Mouse (Mus musculus) CH12.LX (cell line): ENCODE results near the gene Dhx16. TPM values are rescaled to one million over a fixed set of nuclear protein-coding genes. Genes with fewer than 3 reads are reported as not detected.

ENCODE experiments used
- DNase-seq: peaks from one replicate; pipeline ENCODE4 v3.0.0-alpha.2; 2013; ENCODE audit errors: extremely low read depth
- H3K27ac ChIP-seq: 2 replicates; pipeline ENCODE4 v1.5.1; 2012; ENCODE audit warnings: low read depth, mild to moderate bottlenecking, control low read depth, moderate library complexity; ENCODE audit not compliant: insufficient read depth
- H3K27me3 ChIP-seq: replicated peaks from 2 replicates; pipeline ENCODE3; 2012; ENCODE audit warnings: inconsistent platforms
- H3K36me3 ChIP-seq, 2 experiments: replicated peaks in 1 of 2; 2 replicates each; pipeline versions ENCODE3 to v1.6.1; 2012; ENCODE audit warnings: inconsistent platforms in 1 of 2, low read length in 1 of 2, mild to moderate bottlenecking in 1 of 2, mixed read lengths in 1 of 2, moderate library complexity in 1 of 2; ENCODE audit not compliant: control insufficient read depth in 1 of 2, insufficient read depth in 1 of 2
- H3K4me1 ChIP-seq, 2 experiments: 2 replicates each; pipeline ENCODE4 v1.6.1; 2012; ENCODE audit warnings: inconsistent platforms in 1 of 2, moderate library complexity in 1 of 2; ENCODE audit not compliant: insufficient read depth in 2 of 2, control insufficient read depth in 1 of 2
- H3K4me2 ChIP-seq: 2 replicates; pipeline ENCODE4 v1.6.1; 2012; ENCODE audit warnings: low read depth, mild to moderate bottlenecking, control low read depth; ENCODE audit not compliant: poor library complexity, insufficient read depth, severe bottlenecking
- H3K4me3 ChIP-seq, 3 experiments: fragments of 150-350 bp in 1 of 3; sonication (generic) in 1 of 3; replicated peaks in 1 of 3; 2 replicates each; pipeline versions ENCODE3 to v1.5.1; 2011 to 2012; ENCODE audit warnings: low read depth in 2 of 3, low read length in 2 of 3, mild to moderate bottlenecking in 2 of 3, moderate library complexity in 2 of 3, control low read depth in 1 of 3, improper control_type of control experiment in 1 of 3, inconsistent platforms in 1 of 3, mixed read lengths in 1 of 3; ENCODE audit not compliant: poor library complexity in 1 of 3
- H3K79me2 ChIP-seq: replicated peaks from 2 replicates; pipeline ENCODE4 v1.6.1; 2012; ENCODE audit warnings: mild to moderate bottlenecking, moderate library complexity; ENCODE audit not compliant: control insufficient read depth, poor library complexity, insufficient read depth, severe bottlenecking; ENCODE audit errors: extremely low read depth
- H3K9ac ChIP-seq: 2 replicates; pipeline ENCODE4 v1.6.1; 2012; ENCODE audit warnings: low read depth, mild to moderate bottlenecking, control low read depth, moderate library complexity; ENCODE audit not compliant: insufficient read depth
- H3K9me3 ChIP-seq: replicated peaks from 2 replicates; pipeline ENCODE3; 2012; ENCODE audit warnings: low read length, inconsistent platforms, mixed read lengths
- BHLHE40 ChIP-seq: IDR thresholded peaks from 2 replicates; pipeline ENCODE4 v1.6.1; 2011; ENCODE audit warnings: mild to moderate bottlenecking, low read depth, low read length, improper control_type of control experiment
- E2F4 ChIP-seq: IDR thresholded peaks from 2 replicates; pipeline ENCODE4 v1.6.1; 2011; ENCODE audit warnings: low read depth, low read length, improper control_type of control experiment; ENCODE audit not compliant: insufficient replicate concordance
- ELF1 ChIP-seq: IDR thresholded peaks from 2 replicates; pipeline ENCODE4 v1.6.1; 2014; ENCODE audit warnings: low read depth, mild to moderate bottlenecking, inconsistent platforms, low read length, improper control_type of control experiment
- ETS1 ChIP-seq: conservative IDR thresholded peaks from 2 replicates; pipeline ENCODE4 v1.6.1; 2012; ENCODE audit warnings: low read depth, mild to moderate bottlenecking, inconsistent platforms, low read length, improper control_type of control experiment, moderate library complexity
- GABPA ChIP-seq: IDR thresholded peaks from 2 replicates; pipeline ENCODE4 v1.6.1; 2012; ENCODE audit warnings: low read depth, low read length, improper control_type of control experiment, inconsistent platforms; ENCODE audit not compliant: insufficient replicate concordance
- IRF4 ChIP-seq: IDR thresholded peaks from 2 replicates; pipeline ENCODE4 v1.6.1; 2014; ENCODE audit warnings: low read depth, mild to moderate bottlenecking, inconsistent platforms, low read length, improper control_type of control experiment
- JUND ChIP-seq: conservative IDR thresholded peaks from 2 replicates; pipeline ENCODE4 v1.6.1; 2011; ENCODE audit warnings: low read depth, low read length, improper control_type of control experiment
- MAX ChIP-seq: IDR thresholded peaks from 2 replicates; pipeline ENCODE4 v1.6.1; 2011; ENCODE audit warnings: low read length, improper control_type of control experiment
- MAZ ChIP-seq: IDR thresholded peaks from 2 replicates; pipeline ENCODE4 v1.6.1; 2012; ENCODE audit warnings: low read depth, mild to moderate bottlenecking, inconsistent platforms, low read length, improper control_type of control experiment, moderate library complexity
- MEF2A ChIP-seq: IDR thresholded peaks from 2 replicates; pipeline ENCODE4 v1.6.1; 2014; ENCODE audit warnings: low read depth, mild to moderate bottlenecking, inconsistent platforms, low read length, improper control_type of control experiment, borderline replicate concordance
- MXI1 ChIP-seq: IDR thresholded peaks from 2 replicates; pipeline ENCODE4 v1.6.1; 2011; ENCODE audit warnings: mild to moderate bottlenecking, low read depth, low read length, improper control_type of control experiment
- NELFE ChIP-seq: IDR thresholded peaks from 2 replicates; pipeline ENCODE4 v1.6.1; 2011; ENCODE audit warnings: low read depth, low read length, improper control_type of control experiment
- NRF1 ChIP-seq: IDR thresholded peaks from 2 replicates; pipeline ENCODE4 v1.6.1; 2014; ENCODE audit warnings: low read depth, mild to moderate bottlenecking, inconsistent platforms, low read length, improper control_type of control experiment, moderate library complexity
- PAX5 ChIP-seq: IDR thresholded peaks from 2 replicates; pipeline ENCODE4 v1.6.1; 2012; ENCODE audit warnings: low read length, inconsistent platforms, mixed read lengths
- POLR2A ChIP-seq: IDR thresholded peaks from 2 replicates; pipeline ENCODE4 v1.6.1; 2011; ENCODE audit warnings: low read depth, mild to moderate bottlenecking, improper control_type of control experiment, low read length
- RAD21 ChIP-seq: IDR thresholded peaks from 2 replicates; pipeline ENCODE4 v1.6.1; 2011; ENCODE audit warnings: low read depth, mild to moderate bottlenecking, low read length, improper control_type of control experiment, moderate library complexity
- RCOR1 ChIP-seq: conservative IDR thresholded peaks from 2 replicates; pipeline ENCODE4 v1.6.1; 2012; ENCODE audit warnings: low read depth, mild to moderate bottlenecking, inconsistent platforms, low read length, improper control_type of control experiment
- SIN3A ChIP-seq: IDR thresholded peaks from 2 replicates; pipeline ENCODE4 v1.6.1; 2012; ENCODE audit warnings: low read length, improper control_type of control experiment, inconsistent platforms
- TBP ChIP-seq: conservative IDR thresholded peaks from 2 replicates; pipeline ENCODE4 v1.6.1; 2011; ENCODE audit warnings: low read depth, low read length, improper control_type of control experiment
- TCF12 ChIP-seq: IDR thresholded peaks from 2 replicates; pipeline ENCODE4 v1.6.1; 2014; ENCODE audit warnings: low read depth, mild to moderate bottlenecking, inconsistent platforms, low read length, improper control_type of control experiment
- UBTF ChIP-seq: IDR thresholded peaks from 2 replicates; pipeline ENCODE4 v1.6.1; 2012; ENCODE audit warnings: low read depth, mild to moderate bottlenecking, inconsistent platforms, low read length, improper control_type of control experiment, moderate library complexity
- USF2 ChIP-seq: conservative IDR thresholded peaks from 2 replicates; pipeline ENCODE4 v1.6.1; 2011; ENCODE audit warnings: low read depth, low read length, improper control_type of control experiment
- ZMIZ1 ChIP-seq: IDR thresholded peaks from 2 replicates; pipeline ENCODE4 v1.6.1; 2012; ENCODE audit warnings: low read depth, mild to moderate bottlenecking, inconsistent platforms, low read length, improper control_type of control experiment
- dilution Hi-C: fragments of 300-500 bp; cut with MboI; formaldehyde crosslinking; loops from 2 replicates; pipeline ENCODE4 v1.14.3; 2020; ENCODE audit warnings: low sequenced_read_pairs; ENCODE audit not compliant: extremely low pct_unique_long_range_greater_than_20kb, extremely low pct_ligation_motif_present
- in situ Hi-C: fragments of 300-500 bp; cut with MboI; formaldehyde crosslinking; loops from 3 replicates; pipeline ENCODE4 v1.14.3; 2019; ENCODE audit warnings: low sequenced_read_pairs, low pct_ligation_motif_present, low pct_unique_long_range_greater_than_20kb, mixed read lengths
- polyA plus RNA-seq: library from polyadenylated mRNA; unstranded; fragments of >175 nt; gene quantifications from 2 replicates; pipeline ENCODE4 v1.2.1, GENCODE M21; 2012; ENCODE audit warnings: low read depth; ENCODE audit not compliant: insufficient read length
- total RNA-seq, 2 experiments: library from RNA; depleted of rRNA; stranded (reverse); fragments of 300-350 nt in 1 of 2; fragments of >200 nt in 1 of 2; gene quantifications; 2 replicates each; pipeline ENCODE4 v1.2.3; 2012 to 2014

Dhx16 gene
- total and polyA plus RNA-seq, 3 experiments, result 74.8 to 107 (median 75.3) TPM

GRCm38 (mm10) chr17:35866281-35866831 is 13.3 kb upstream of the Dhx16 start:
- Histone ChIP-seq H3K4me1 (peaks cover 0 to 16% of the 10 kb centered on the region in 2 experiments; a peak in 2 of 4 replicates), H3K9me3 (peaks cover 3% of the 10 kb centered on the region), H3K27ac (peak overlapping the region; percentile 74), H3K36me3 (peaks cover 0 to 4% of the 10 kb centered on the region in 2 experiments), H3K9ac (peak overlapping the region; percentile 69), H3K4me2 (peak overlapping the region; percentile 91), H3K79me2 (peaks cover 29% of the 10 kb centered on the region), H3K27me3 (no peaks in the 10 kb centered on the region), H3K4me3 (peak overlapping the region; percentile 63 to 99 (median 74))
- dilution Hi-C loops, result no loop called here
- DNase-seq, result peak; percentile 74
- in situ Hi-C loops, result loop anchor here (10.0 kb wide), 1 partner anchor 132 kb away; no protein-coding TSS in a partner anchor
- TF ChIP-seq SIN3A (peak; percentile 71), TCF12 (peak; percentile 60; the same call in 1 of the 2 replicates), JUND (no peak), GABPA (no peak), MXI1 (no peak), BHLHE40 (peak; percentile 34; the same call in 1 of the 2 replicates), E2F4 (no peak), ELF1 (no peak), IRF4 (peak; percentile 17; the same call in 1 of the 2 replicates), MEF2A (no peak; the same call in 1 of the 2 replicates), POLR2A (peak; percentile 70), PAX5 (no peak), MAX (peak; percentile 55), UBTF (no peak), USF2 (no peak), RCOR1 (no peak), RAD21 (no peak), NRF1 (no peak), MAZ (peak; percentile 24; the same call in 1 of the 2 replicates), ETS1 (0 out of 2 replicates have a peak, but pooled peaks have one; percentile 24), TBP (0 out of 2 replicates have a peak, but pooled peaks have one; percentile 24), ZMIZ1 (peak; percentile 63; the same call in 1 of the 2 replicates), NELFE (no peak)
